In the genomic region with DNA sequence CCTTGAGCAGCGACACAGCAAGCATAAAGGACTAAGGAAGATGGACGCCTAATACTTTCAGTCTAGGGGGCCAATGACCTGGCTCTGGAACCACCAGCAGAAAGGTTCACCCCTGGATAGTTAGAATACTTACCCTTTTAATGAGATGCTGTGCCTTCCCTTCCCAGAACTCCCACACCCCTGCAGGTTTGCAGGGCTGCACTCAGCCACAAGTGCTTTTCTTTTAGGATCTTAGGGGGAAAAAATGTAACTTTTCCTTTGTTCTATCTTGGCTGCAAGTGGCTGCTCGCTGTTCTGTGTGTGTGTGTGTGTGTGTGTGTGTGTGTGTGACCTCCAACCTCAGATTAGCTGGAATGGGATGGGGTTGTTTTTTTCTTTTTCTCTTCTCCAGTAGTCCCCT, we compare ENCODE assay signal across 15 mouse cellular contexts. TPM values are rescaled to one million over a fixed set of nuclear protein-coding genes. Genes with fewer than 3 reads are reported as not detected.
A peak's percentile ranks its signal among the peaks of the same experiment; 100 is the strongest.
DNase-seq lines count a peak whose midpoint lies in the region; ATAC-seq and TF ChIP-seq lines count a peak whose summit lies in the region.
"Had no signal": no experiment of that assay in that cellular context is flagged by ENCODE, and none has a peak within 500 bp of the region (broad histone marks: within the 10 kb centered on the region; RNA-seq: fewer than 3 reads in every experiment).

No protein-coding gene starts in this region.

- H3K4me2 ChIP-seq in heart, embryonic 12.5 days = no peak overlapping the region
- H3K4me2 ChIP-seq in forebrain, embryonic 12.5 days = 0 out of 2 replicates have a peak overlapping the region, but pooled peaks have one; percentile 63
- peak overlapping the region; percentile 81; the same call in 1 of the 2 replicates for H3K4me2 ChIP-seq in hindbrain, postnatal 0 days (ENCODE audit: low read depth, low read length)
- H3K4me2 ChIP-seq in neural tube, embryonic 15.5 days = peak overlapping the region; percentile 85
- H3K4me2 ChIP-seq: liver, embryonic 12.5 days had no signal

- H3K9ac ChIP-seq in heart, embryonic 12.5 days = no peak overlapping the region
- no peak overlapping the region for H3K9ac ChIP-seq in forebrain, embryonic 12.5 days
- H3K9ac ChIP-seq in hindbrain, postnatal 0 days (replicated peaks; ENCODE audit: low read length) = no peak overlapping the region
- H3K9ac ChIP-seq in neural tube, embryonic 15.5 days (replicated peaks) = 0 out of 2 replicates have a peak overlapping the region, but pooled peaks have one; percentile 20
- H3K9ac ChIP-seq: liver, embryonic 12.5 days had no signal

- 67% methylated on average over 3 of the region's 3 CpGs for WGBS in heart, embryonic 12.5 days
- 53% methylated on average over 3 of the region's 3 CpGs for WGBS in forebrain, embryonic 12.5 days
- WGBS in hindbrain, postnatal 0 days = 48% methylated on average over 3 of the region's 3 CpGs
- 52% methylated on average over 3 of the region's 3 CpGs for WGBS in neural tube, embryonic 15.5 days

- H3K36me3 ChIP-seq in heart, embryonic 12.5 days = no peaks in the 10 kb centered on the region
- H3K36me3 ChIP-seq in forebrain, embryonic 12.5 days (replicated peaks) = no peaks in the 10 kb centered on the region
- H3K36me3 ChIP-seq in hindbrain, postnatal 0 days (ENCODE audit: insufficient read depth, low read length) = no peaks in the 10 kb centered on the region
- no peaks in the 10 kb centered on the region for H3K36me3 ChIP-seq in neural tube, embryonic 15.5 days
- H3K36me3 ChIP-seq: liver, embryonic 12.5 days had no signal

- no peak for TF ChIP-seq CTCF in hindbrain, postnatal 0 days (IDR thresholded peaks at IDR 0.05; ENCODE audit: low read depth)

- DNase-seq in heart, postnatal 25 days (ENCODE audit: low spot score) = no peak
- no peak for DNase-seq in hindbrain, postnatal 0 days (ENCODE audit: low spot score)
- no peak for DNase-seq in cerebellum, postnatal 36 days
- DNase-seq in layer of hippocampus, adult 11-12 months (ENCODE audit: low spot score) = no peak
- DNase-seq: adrenal gland, postnatal 25 days; kidney, postnatal 4 days; lung, postnatal 36 days had no signal

- 0 out of 2 replicates have a peak overlapping the region, but pooled peaks have one; percentile 18 for H3K27ac ChIP-seq in heart, embryonic 12.5 days (ENCODE audit: poor library complexity, severe bottlenecking)
- no peak overlapping the region for H3K27ac ChIP-seq in forebrain, embryonic 12.5 days
- H3K27ac ChIP-seq in hindbrain, postnatal 0 days = peak overlapping the region; percentile 99
- peak overlapping the region; percentile 98 for H3K27ac ChIP-seq in neural tube, embryonic 15.5 days (replicated peaks)
- H3K27ac ChIP-seq: liver, embryonic 12.5 days had no signal

- no peak overlapping the region for H3K4me3 ChIP-seq in heart, embryonic 12.5 days
- H3K4me3 ChIP-seq in forebrain, embryonic 12.5 days (replicated peaks) = no peak overlapping the region
- H3K4me3 ChIP-seq in hindbrain, postnatal 0 days (ENCODE audit: low read length) = no peak overlapping the region
- H3K4me3 ChIP-seq in neural tube, embryonic 15.5 days (replicated peaks) = no peak overlapping the region
- H3K4me3 ChIP-seq: liver, embryonic 12.5 days had no signal

- intact Hi-C loops in heart, postnatal 25 days (cut with DNase I) = no loop called here

- H3K27me3 ChIP-seq in heart, embryonic 12.5 days (replicated peaks) = no peaks in the 10 kb centered on the region
- no peaks in the 10 kb centered on the region for H3K27me3 ChIP-seq in forebrain, embryonic 12.5 days
- H3K27me3 ChIP-seq in hindbrain, postnatal 0 days (ENCODE audit: insufficient read depth, low read length) = no peaks in the 10 kb centered on the region
- no peaks in the 10 kb centered on the region for H3K27me3 ChIP-seq in neural tube, embryonic 15.5 days (replicated peaks)

- ATAC-seq in heart, embryonic 12.5 days (ENCODE audit: insufficient number of reproducible peaks, low FRiP score) = no peak
- ATAC-seq in forebrain, embryonic 12.5 days (ENCODE audit: low FRiP score) = no peak
- no peak for ATAC-seq in hindbrain, postnatal 0 days
- ATAC-seq in neural tube, embryonic 15.5 days (ENCODE audit: low FRiP score) = no peak
- ATAC-seq in inflammation-experienced regulatory T-cells, adult 6 months = no peak
- ATAC-seq: liver, embryonic 12.5 days had no signal

- H3K9me3 ChIP-seq in heart, embryonic 12.5 days (replicated peaks) = no peaks in the 10 kb centered on the region
- H3K9me3 ChIP-seq in forebrain, embryonic 12.5 days = no peaks in the 10 kb centered on the region
- no peaks in the 10 kb centered on the region for H3K9me3 ChIP-seq in hindbrain, postnatal 0 days (ENCODE audit: low read length)
- H3K9me3 ChIP-seq in neural tube, embryonic 15.5 days (replicated peaks) = no peaks in the 10 kb centered on the region
- H3K9me3 ChIP-seq: liver, embryonic 12.5 days had no signal

- peaks cover 69% of the 10 kb centered on the region for H3K4me1 ChIP-seq in heart, embryonic 12.5 days (replicated peaks)
- H3K4me1 ChIP-seq in forebrain, embryonic 12.5 days = peaks cover 91% of the 10 kb centered on the region
- peaks cover 41% of the 10 kb centered on the region for H3K4me1 ChIP-seq in hindbrain, postnatal 0 days (ENCODE audit: insufficient read depth, low read length)
- peaks cover 81% of the 10 kb centered on the region for H3K4me1 ChIP-seq in neural tube, embryonic 15.5 days

RNA-seq across cellular contexts. Expression of a gene that starts 35.3 kb away (rescaled TPM):
- 1,110 and 1,118 TPM in 2 replicates for polyA plus RNA-seq in heart, embryonic 12.5 days (2016; fragmentation: Nextera tagmentation; extraction: Ambion mirVana)
- 100 to 1,000 TPM in 1 of 2 experiments, 10 to 100 TPM in 1; 99.4 to 105 TPM for total RNA-seq in heart, postnatal 25 days (2021)
- polyA plus RNA-seq in forebrain, embryonic 12.5 days (2016; fragmentation: Nextera tagmentation; extraction: Ambion mirVana) = 7,386 and 7,785 TPM in 2 replicates
- 18,723 and 19,179 TPM in 2 replicates for total RNA-seq in hindbrain, postnatal 0 days (2014; rRNA removed)
- 11,647 and 12,500 TPM in 2 replicates for polyA plus RNA-seq in hindbrain, postnatal 0 days (2015; fragmentation: Nextera tagmentation; extraction: Ambion mirVana)
- 10,639 and 13,509 TPM in 2 replicates for polyA plus RNA-seq in neural tube, embryonic 15.5 days (2015; fragmentation: Nextera tagmentation; extraction: Ambion mirVana)
- polyA plus RNA-seq in inflammation-experienced regulatory T-cells, adult 6 months (2017; shearing (Covaris generic)) = 100 to 1,000 TPM; 206 to 351 (median 217) TPM

RNA-seq across cellular contexts. Expression of a gene that starts 35.4 kb away (rescaled TPM):
- not detected in 2 replicates for polyA plus RNA-seq in heart, embryonic 12.5 days (2016; fragmentation: Nextera tagmentation; extraction: Ambion mirVana)
- not detected for total RNA-seq in heart, postnatal 25 days (2021)
- not detected in 2 replicates for polyA plus RNA-seq in forebrain, embryonic 12.5 days (2016; fragmentation: Nextera tagmentation; extraction: Ambion mirVana)
- 1,661 and 1,767 TPM in 2 replicates for total RNA-seq in hindbrain, postnatal 0 days (2014; rRNA removed)
- polyA plus RNA-seq in hindbrain, postnatal 0 days (2015; fragmentation: Nextera tagmentation; extraction: Ambion mirVana) = not detected in 2 replicates
- not detected in 2 replicates for polyA plus RNA-seq in neural tube, embryonic 15.5 days (2015; fragmentation: Nextera tagmentation; extraction: Ambion mirVana)
- not detected for polyA plus RNA-seq in inflammation-experienced regulatory T-cells, adult 6 months (2017; shearing (Covaris generic))
- total RNA-seq: adrenal gland, postnatal 25 days; gastrocnemius, postnatal 4 days; hematopoietic stem cell, adult 5-6 weeks; left cerebral cortex, adult 8-10 months had no signal
- polyA plus RNA-seq: liver, embryonic 12.5 days had no signal

RNA-seq across cellular contexts. Expression of a gene that starts 40.9 kb away (rescaled TPM):
- polyA plus RNA-seq in heart, embryonic 12.5 days (2016; fragmentation: Nextera tagmentation; extraction: Ambion mirVana) = 135 and 139 TPM in 2 replicates
- total RNA-seq in heart, postnatal 25 days (2021) = 10 to 100 TPM; 33.5 to 33.7 TPM
- 107 and 111 TPM in 2 replicates for polyA plus RNA-seq in forebrain, embryonic 12.5 days (2016; fragmentation: Nextera tagmentation; extraction: Ambion mirVana)
- 43.8 and 58.3 TPM in 2 replicates for total RNA-seq in hindbrain, postnatal 0 days (2014; rRNA removed)
- polyA plus RNA-seq in hindbrain, postnatal 0 days (2015; fragmentation: Nextera tagmentation; extraction: Ambion mirVana) = 24.0 and 24.2 TPM in 2 replicates
- 12.4 and 52.6 TPM in 2 replicates for polyA plus RNA-seq in neural tube, embryonic 15.5 days (2015; fragmentation: Nextera tagmentation; extraction: Ambion mirVana)
- 100 to 1,000 TPM in 1 of 3 experiments, 10 to 100 TPM in 2; 70.4 to 203 (median 83.7) TPM for polyA plus RNA-seq in inflammation-experienced regulatory T-cells, adult 6 months (2017; shearing (Covaris generic))

RNA-seq across cellular contexts. Expression of a gene that starts 54.4 kb away (rescaled TPM):
- polyA plus RNA-seq in heart, embryonic 12.5 days (2016; fragmentation: Nextera tagmentation; extraction: Ambion mirVana) = 1,481 and 1,517 TPM in 2 replicates
- total RNA-seq in heart, postnatal 25 days (2021) = 100 to 1,000 TPM; 163 to 175 TPM
- 1,790 and 1,867 TPM in 2 replicates for polyA plus RNA-seq in forebrain, embryonic 12.5 days (2016; fragmentation: Nextera tagmentation; extraction: Ambion mirVana)
- 3,512 and 3,813 TPM in 2 replicates for total RNA-seq in hindbrain, postnatal 0 days (2014; rRNA removed)
- 1,613 and 1,711 TPM in 2 replicates for polyA plus RNA-seq in hindbrain, postnatal 0 days (2015; fragmentation: Nextera tagmentation; extraction: Ambion mirVana)
- polyA plus RNA-seq in neural tube, embryonic 15.5 days (2015; fragmentation: Nextera tagmentation; extraction: Ambion mirVana) = 1,446 and 1,534 TPM in 2 replicates
- polyA plus RNA-seq in inflammation-experienced regulatory T-cells, adult 6 months (2017; shearing (Covaris generic)) = 100 to 1,000 TPM; 459 to 882 (median 544) TPM
